28 mouse cellular contexts compared by ENCODE assay signal in the genomic region with DNA sequence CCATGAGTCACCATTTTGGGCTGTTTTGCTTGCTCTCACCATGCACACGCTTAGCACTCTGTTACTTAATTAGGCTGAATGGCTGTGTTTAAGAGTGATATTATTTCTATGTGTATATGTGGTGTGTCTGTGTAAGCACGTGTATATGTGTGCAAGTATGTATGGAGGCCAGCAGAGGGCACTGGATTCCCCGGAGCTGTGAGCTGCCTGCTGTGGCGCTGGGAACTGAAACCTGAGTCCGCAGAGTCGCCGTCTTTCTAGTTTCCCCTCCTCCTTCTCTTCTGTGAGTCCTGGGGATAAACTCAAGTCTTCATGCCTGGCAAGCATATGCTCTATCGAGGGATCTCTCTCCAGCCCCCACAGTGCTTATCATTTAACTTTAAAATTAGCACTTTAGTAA. TPM values are rescaled to one million over a fixed set of nuclear protein-coding genes. Genes with fewer than 3 reads are reported as not detected.
A peak's percentile ranks its signal among the peaks of the same experiment; 100 is the strongest.
DNase-seq lines count a peak whose midpoint lies in the region; ATAC-seq and TF ChIP-seq lines count a peak whose summit lies in the region.
"Had no signal": no experiment of that assay in that cellular context is flagged by ENCODE, and none has a peak within 500 bp of the region (broad histone marks: within the 10 kb centered on the region; RNA-seq: fewer than 3 reads in every experiment).

No protein-coding gene starts in this region.

- no peak overlapping the region for H3K27ac ChIP-seq in intestine, postnatal 0 days (ENCODE audit: low read depth, low read length)
- no peak overlapping the region for H3K27ac ChIP-seq in intestine, embryonic 15.5 days
- H3K27ac ChIP-seq in ES-Bruce4 (ENCODE audit: insufficient read depth, low read length) = no peak overlapping the region
- H3K27ac ChIP-seq: embryonic facial prominence, embryonic 10.5 days; embryonic facial prominence, embryonic 13.5 days; heart, adult 2 months; heart, embryonic 10.5 days; hindbrain, embryonic 13.5 days had no signal

- WGBS in intestine, postnatal 0 days = 81% methylated on average over 8 of the region's 8 CpGs
- WGBS in intestine, embryonic 15.5 days = 78% methylated on average over 8 of the region's 8 CpGs

- no peak for TF ChIP-seq POLR2A in ES-Bruce4 (IDR thresholded peaks at IDR 0.05; ENCODE audit: insufficient read depth, low read length)

- DNase-seq in ZHBTc4 (ENCODE audit: low read depth, low spot score) = peak; percentile 65
- DNase-seq in ovary, adult 18-20 months (ENCODE audit: low spot score) = no peak
- no peak for DNase-seq in embryo, embryonic 10.5 days (ENCODE audit: low spot score)
- DNase-seq: adrenal gland, postnatal 10 days; adrenal gland, postnatal 36 days; cerebellum, adult 18-20 months; cerebellum, adult 9-10 months; cerebellum, postnatal 14 days; gastrocnemius, postnatal 25 days; heart, adult 2 months; kidney, adult 2 months had no signal

- no peak for ATAC-seq in intestine, postnatal 0 days
- ATAC-seq in intestine, embryonic 15.5 days = no peak
- ATAC-seq: CD4-positive, CD25-positive, alpha-beta regulatory T cell, adult 4 months; forebrain, embryonic 14.5 days; hindbrain, embryonic 16.5 days; intestine, embryonic 16.5 days had no signal

- H3K9me3 ChIP-seq in intestine, postnatal 0 days (ENCODE audit: control insufficient read depth) = no peaks in the 10 kb centered on the region
- no peaks in the 10 kb centered on the region for H3K9me3 ChIP-seq in intestine, embryonic 15.5 days
- no peaks in the 10 kb centered on the region for H3K9me3 ChIP-seq in E14TG2a.4 (ENCODE audit: low read length)
- H3K9me3 ChIP-seq in ES-Bruce4 (replicated peaks; ENCODE audit: control insufficient read depth, insufficient read depth, low read length, poor library complexity, severe bottlenecking) = no peaks in the 10 kb centered on the region
- H3K9me3 ChIP-seq: embryonic facial prominence, embryonic 13.5 days; heart, embryonic 10.5 days; hindbrain, embryonic 13.5 days had no signal

- no peaks in the 10 kb centered on the region for H3K4me1 ChIP-seq in intestine, postnatal 0 days (replicated peaks; ENCODE audit: control insufficient read depth, insufficient read depth, low read length)
- H3K4me1 ChIP-seq in intestine, embryonic 15.5 days (replicated peaks) = no peaks in the 10 kb centered on the region
- H3K4me1 ChIP-seq in E14TG2a.4 (replicated peaks; ENCODE audit: low read depth, low read length) (no peaks in the 10 kb centered on the region), ES-Bruce4 (ENCODE audit: control insufficient read depth, insufficient read depth, low read length) (no peaks in the 10 kb centered on the region)
- H3K4me1 ChIP-seq: embryonic facial prominence, embryonic 10.5 days; heart, embryonic 10.5 days; hindbrain, embryonic 13.5 days had no signal

- H3K4me3 ChIP-seq in intestine, postnatal 0 days (ENCODE audit: low read depth, low read length) = no peak overlapping the region
- no peak overlapping the region for H3K4me3 ChIP-seq in intestine, embryonic 15.5 days (replicated peaks)
- no peak overlapping the region for H3K4me3 ChIP-seq in E14TG2a.4 (replicated peaks; ENCODE audit: low read length)
- no peak overlapping the region for H3K4me3 ChIP-seq in ES-Bruce4 (ENCODE audit: low read depth, low read length)
- H3K4me3 ChIP-seq: embryonic facial prominence, embryonic 10.5 days; embryonic facial prominence, embryonic 13.5 days; erythroblast, embryonic 14.5 days; heart, adult 2 months; heart, embryonic 10.5 days; hindbrain, embryonic 13.5 days had no signal

- 0 out of 2 replicates have a peak, but pooled peaks have one; percentile 7 for TF ChIP-seq CTCF in intestine, postnatal 0 days (IDR thresholded peaks at IDR 0.05; ENCODE audit: low read depth)
- peak; percentile 36; the same call in 1 of the 2 replicates for TF ChIP-seq CTCF in E14TG2a.4 (conservative IDR thresholded peaks at IDR 0.05; ENCODE audit: low read length)
- peak; percentile 57 for TF ChIP-seq CTCF in ES-Bruce4 (IDR thresholded peaks at IDR 0.05; ENCODE audit: low read depth, low read length)

- no peak for TF ChIP-seq EP300 in ES-Bruce4 (IDR thresholded peaks at IDR 0.05; ENCODE audit: insufficient read depth, low read depth, low read length)

- H3K9ac ChIP-seq in intestine, postnatal 0 days (ENCODE audit: low read depth, low read length) = no peak overlapping the region
- H3K9ac ChIP-seq in intestine, embryonic 15.5 days = no peak overlapping the region
- no peak overlapping the region for H3K9ac ChIP-seq in ES-Bruce4 (ENCODE audit: low read depth, poor library complexity, severe bottlenecking)
- H3K9ac ChIP-seq: embryonic facial prominence, embryonic 13.5 days; hindbrain, embryonic 13.5 days had no signal

- no peak overlapping the region for H3K4me2 ChIP-seq in intestine, postnatal 0 days (replicated peaks; ENCODE audit: low read depth)
- H3K4me2 ChIP-seq in intestine, embryonic 15.5 days (replicated peaks) = no peak overlapping the region
- H3K4me2 ChIP-seq: embryonic facial prominence, embryonic 13.5 days; hindbrain, embryonic 13.5 days had no signal

- H3K36me3 ChIP-seq in intestine, postnatal 0 days (ENCODE audit: control insufficient read depth, insufficient read depth) = no peaks in the 10 kb centered on the region
- H3K36me3 ChIP-seq in intestine, embryonic 15.5 days = no peaks in the 10 kb centered on the region
- H3K36me3 ChIP-seq in E14TG2a.4 (ENCODE audit: insufficient read depth, low read length) = no peaks in the 10 kb centered on the region
- no peaks in the 10 kb centered on the region for H3K36me3 ChIP-seq in ES-Bruce4 (ENCODE audit: control insufficient read depth, insufficient read depth, low read length, poor library complexity, severe bottlenecking)
- H3K36me3 ChIP-seq: embryonic facial prominence, embryonic 10.5 days; embryonic facial prominence, embryonic 13.5 days; heart, embryonic 10.5 days; hindbrain, embryonic 13.5 days had no signal

- H3K27me3 ChIP-seq in intestine, postnatal 0 days (replicated peaks; ENCODE audit: control insufficient read depth, insufficient read depth, low read length) = no peaks in the 10 kb centered on the region
- H3K27me3 ChIP-seq in intestine, embryonic 15.5 days (replicated peaks) = no peaks in the 10 kb centered on the region
- H3K27me3 ChIP-seq in E14TG2a.4 (ENCODE audit: insufficient read depth, low read length) = no peaks in the 10 kb centered on the region
- no peaks in the 10 kb centered on the region for H3K27me3 ChIP-seq in ES-Bruce4 (ENCODE audit: control insufficient read depth, insufficient read depth, low read length, poor library complexity, severe bottlenecking)
- H3K27me3 ChIP-seq: embryonic facial prominence, embryonic 13.5 days; hindbrain, embryonic 13.5 days had no signal

RNA-seq across cellular contexts. Expression of gene Rfpl4, which starts 7.4 kb away (rescaled TPM):
- polyA plus RNA-seq in intestine, postnatal 0 days (2015; fragmentation: Nextera tagmentation; extraction: Ambion mirVana) = not detected in 2 replicates
- polyA plus RNA-seq in intestine, embryonic 15.5 days (2015; fragmentation: Nextera tagmentation; extraction: Ambion mirVana) = not detected in 2 replicates
- not detected in 2 replicates for polyA plus RNA-seq in ES-Bruce4 (2011; ENCODE audit: insufficient read depth, insufficient read length, low read depth, missing spikeins)
- polyA plus RNA-seq: C2C12; embryonic facial prominence, embryonic 10.5 days; embryonic facial prominence, embryonic 13.5 days; erythroblast, embryonic 14.5 days; forebrain, embryonic 14.5 days; gonadal fat pad, adult 2 months; heart, adult 2 months; heart, embryonic 10.5 days; heart, embryonic 14.5 days; heart, postnatal 0 days; hindbrain, embryonic 13.5 days; hindbrain, embryonic 16.5 days; intestine, embryonic 16.5 days; kidney, adult 2 months had no signal

RNA-seq across cellular contexts. Expression of gene Rasl2-9, which starts 16.4 kb away (rescaled TPM):
- 1.6 and 2.3 TPM in 2 replicates for polyA plus RNA-seq in intestine, postnatal 0 days (2015; fragmentation: Nextera tagmentation; extraction: Ambion mirVana)
- polyA plus RNA-seq in intestine, embryonic 15.5 days (2015; fragmentation: Nextera tagmentation; extraction: Ambion mirVana) = 0.31 and 0.56 TPM in 2 replicates
- polyA plus RNA-seq in ES-Bruce4 (2011; ENCODE audit: insufficient read depth, insufficient read length, low read depth, missing spikeins) = 0.90 and 1.3 TPM in 2 replicates
- polyA plus RNA-seq: erythroblast, embryonic 14.5 days had no signal

RNA-seq across cellular contexts. Expression of gene Epn1, which starts 29.3 kb away (rescaled TPM):
- 98.0 and 106 TPM in 2 replicates for polyA plus RNA-seq in intestine, postnatal 0 days (2015; fragmentation: Nextera tagmentation; extraction: Ambion mirVana)
- polyA plus RNA-seq in intestine, embryonic 15.5 days (2015; fragmentation: Nextera tagmentation; extraction: Ambion mirVana) = 62.4 and 66.5 TPM in 2 replicates
- 68.8 and 69.1 TPM in 2 replicates for polyA plus RNA-seq in ES-Bruce4 (2011; ENCODE audit: insufficient read depth, insufficient read length, low read depth, missing spikeins)

RNA-seq across cellular contexts. Expression of gene Vmn1r55, which starts 40.2 kb away (rescaled TPM):
- not detected in 2 replicates for polyA plus RNA-seq in intestine, postnatal 0 days (2015; fragmentation: Nextera tagmentation; extraction: Ambion mirVana)
- polyA plus RNA-seq in intestine, embryonic 15.5 days (2015; fragmentation: Nextera tagmentation; extraction: Ambion mirVana) = not detected in 2 replicates
- 0.06 TPM in 2 replicates for polyA plus RNA-seq in ES-Bruce4 (2011; ENCODE audit: insufficient read depth, insufficient read length, low read depth, missing spikeins)
- polyA plus RNA-seq: C2C12; embryonic facial prominence, embryonic 10.5 days; embryonic facial prominence, embryonic 13.5 days; forebrain, embryonic 14.5 days; gonadal fat pad, adult 2 months; heart, adult 2 months; heart, embryonic 10.5 days; heart, postnatal 0 days; hindbrain, embryonic 13.5 days; hindbrain, embryonic 16.5 days; intestine, embryonic 16.5 days; kidney, adult 2 months had no signal

RNA-seq across cellular contexts. Expression of gene U2af2, which starts 47.4 kb away (rescaled TPM):
- 48.3 and 51.4 TPM in 2 replicates for polyA plus RNA-seq in intestine, postnatal 0 days (2015; fragmentation: Nextera tagmentation; extraction: Ambion mirVana)
- polyA plus RNA-seq in intestine, embryonic 15.5 days (2015; fragmentation: Nextera tagmentation; extraction: Ambion mirVana) = 126 and 130 TPM in 2 replicates
- 236 and 262 TPM in 2 replicates for polyA plus RNA-seq in ES-Bruce4 (2011; ENCODE audit: insufficient read depth, insufficient read length, low read depth, missing spikeins)

Comparison
In these comparisons a context has a peak if more than half of its experiments do, and no peak if none do; other contexts are left out.
1. CTCF ChIP-seq: peak in every context shown above with its lines; median percentile 57 in ES-Bruce4; 36 in E14TG2a.4; 7 in intestine, postnatal 0 days.